Mouse (Mus musculus) layer of hippocampus, postnatal 36 days (tissue): ENCODE results near the gene Uvrag. TPM values are rescaled to one million over a fixed set of nuclear protein-coding genes. Genes with fewer than 3 reads are reported as not detected.

Source experiments
- DNase-seq, 2 experiments: peaks; one replicate each; pipeline ENCODE4 v3.0.0; 2022
- total RNA-seq, 2 experiments: library from RNA; stranded (reverse); gene quantifications; 2 replicates each; pipeline ENCODE4 v1.2.3; 2021

Gene Uvrag
- total RNA-seq, 2 experiments from 2014 or later = 49.0 to 50.7 TPM

- no peak for DNase-seq
Observed at GRCm38 (mm10) chr7:98876119-98876518, 264.8 kb downstream of the Uvrag start.

- no peak for DNase-seq
Observed at GRCm38 (mm10) chr7:98875390-98875990, 265.5 kb downstream of the Uvrag start.

DNA sequence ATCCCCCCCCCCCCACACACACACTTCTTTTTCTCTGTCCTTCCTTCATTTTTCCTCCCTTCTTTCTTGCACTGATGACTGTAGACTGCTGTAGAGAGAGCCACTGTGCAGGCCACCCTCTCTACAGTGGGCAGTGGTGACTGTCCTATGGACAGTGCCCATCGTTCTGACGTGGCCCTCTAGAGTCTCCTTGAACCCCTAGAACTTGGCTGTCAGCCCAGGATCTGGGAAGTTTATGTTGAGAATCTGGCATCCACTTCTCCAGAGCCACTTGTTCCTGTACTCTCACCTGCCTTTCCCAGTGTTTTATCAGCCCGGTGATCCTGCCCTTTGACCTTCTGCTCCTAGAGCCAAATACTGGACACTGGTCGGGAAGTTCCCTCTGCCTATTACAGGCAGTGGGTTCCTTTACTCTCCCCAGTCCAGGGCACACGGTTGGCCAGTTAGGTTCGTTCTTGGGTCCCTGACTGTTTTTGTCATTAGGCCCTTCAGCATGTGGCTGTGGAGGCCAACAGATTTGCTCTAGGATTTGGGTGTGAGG lies 266.5 kb downstream of the Uvrag start:
- DNase-seq = no peak

DNA sequence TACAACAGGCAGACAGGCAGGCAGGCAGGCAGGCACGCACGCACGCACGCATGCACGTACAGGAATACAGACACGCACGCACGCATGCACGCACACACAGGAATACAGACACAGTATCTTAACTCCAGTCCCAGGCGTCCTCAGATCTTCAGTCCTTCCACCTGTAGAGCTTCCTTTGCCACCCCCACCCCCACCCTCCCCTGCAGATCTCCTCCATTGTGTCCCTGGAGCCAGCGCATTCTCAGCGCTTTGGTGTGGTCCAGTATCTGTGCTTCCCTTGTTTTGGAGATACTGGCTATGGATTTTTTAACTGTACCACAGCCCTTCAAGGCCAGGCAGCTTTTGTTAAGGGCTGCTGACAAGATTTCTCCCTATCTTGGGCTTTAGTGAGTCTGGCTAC lies 267.6 kb downstream of the Uvrag start:
- DNase-seq = no peak

- no peak for DNase-seq
Observed at GRCm38 (mm10) chr7:98871882-98872281, 269.1 kb downstream of the Uvrag start.

DNA sequence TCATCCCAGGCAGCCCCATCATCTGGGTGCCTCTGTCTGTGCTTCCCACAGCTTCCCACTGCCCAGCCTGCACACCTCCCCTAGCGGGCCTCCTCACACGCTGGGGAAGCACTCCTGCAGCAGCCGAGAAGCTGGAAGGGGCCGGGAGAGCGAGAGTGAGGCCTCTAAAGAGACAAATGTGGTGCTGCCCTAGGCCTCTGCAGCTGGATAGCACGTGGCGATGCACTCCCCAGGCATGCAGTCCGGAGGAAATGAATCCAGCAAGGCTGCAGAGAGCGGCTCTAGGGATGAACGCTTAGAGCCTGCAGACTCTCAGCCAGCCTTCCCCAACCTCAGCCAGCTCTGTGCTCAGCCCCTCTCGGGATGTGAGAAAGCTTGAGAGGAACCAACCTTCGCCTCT lies 270.1 kb downstream of the Uvrag start:
- no peak for DNase-seq

DNA sequence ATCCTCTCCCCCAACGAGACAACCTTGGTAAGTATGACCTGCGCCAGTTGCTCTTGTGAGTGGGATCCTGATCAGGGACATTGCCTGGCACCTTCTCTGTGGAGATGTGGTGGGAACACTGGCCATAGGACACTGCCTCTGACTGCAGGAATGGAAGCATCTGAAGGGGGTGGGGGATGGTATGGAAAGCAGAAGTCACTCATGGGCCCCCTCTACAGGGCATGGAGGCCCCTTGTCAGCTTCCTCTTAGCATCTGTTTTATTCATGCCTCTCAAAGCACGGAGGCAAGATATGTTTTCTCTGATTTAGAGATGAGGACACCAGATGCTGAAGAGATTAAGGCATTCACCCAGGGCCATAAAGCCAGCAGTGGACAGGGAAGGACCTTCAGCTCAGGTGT lies 271.9 kb downstream of the Uvrag start:
- DNase-seq = no peak

DNA sequence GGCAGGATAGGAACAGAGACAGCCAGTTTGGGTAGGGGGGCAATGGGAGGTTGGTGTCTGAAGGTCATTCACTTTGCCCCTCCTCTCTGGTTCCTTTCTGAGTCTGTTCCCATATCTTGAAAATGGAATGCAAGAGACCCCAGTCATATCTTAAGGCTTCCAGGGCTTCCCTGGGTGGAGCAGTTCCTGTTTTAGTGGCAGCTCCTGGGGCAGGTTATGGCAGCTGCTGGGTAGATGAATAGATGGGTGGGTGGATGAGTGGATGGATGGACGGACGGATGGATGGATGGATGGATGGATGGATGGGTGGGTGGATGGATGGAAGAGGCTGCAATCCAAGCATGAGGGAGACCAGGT lies 273.2 kb downstream of the Uvrag start:
- no peak for DNase-seq

DNA sequence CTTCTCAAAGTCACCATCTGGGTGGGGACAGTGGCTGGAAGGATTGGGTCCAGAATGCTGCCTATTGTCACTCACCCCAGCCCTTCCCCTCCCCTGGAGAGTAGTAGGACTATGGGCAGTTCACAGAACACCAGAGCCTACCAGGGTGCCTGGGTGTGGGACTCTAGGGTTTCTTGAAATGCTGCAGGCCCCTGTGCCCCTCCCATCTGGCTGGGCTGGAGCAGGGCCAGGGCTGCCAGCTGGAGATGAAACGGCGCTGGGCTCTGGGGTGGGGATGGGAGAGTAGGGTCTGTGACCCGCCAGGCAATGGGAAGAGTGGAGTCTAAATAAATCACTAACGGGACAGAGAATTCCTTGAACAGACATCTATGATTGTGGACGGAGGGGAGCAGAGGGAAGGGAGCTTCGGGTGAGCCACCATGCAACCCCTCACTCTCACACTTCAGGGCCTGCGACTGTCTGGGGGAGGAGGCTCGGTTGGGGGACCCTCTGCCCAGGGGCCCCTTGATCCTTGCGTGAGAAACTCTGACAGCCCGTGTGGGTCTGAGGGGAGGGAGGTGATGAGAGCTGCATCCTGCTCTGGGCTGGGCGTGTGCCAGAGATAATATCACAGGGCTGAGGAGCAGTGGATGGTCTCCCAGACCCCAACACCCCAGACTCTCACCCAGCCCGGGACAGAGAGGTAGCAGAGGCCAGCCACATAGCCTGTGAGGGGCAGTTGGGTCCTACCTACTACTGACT lies 273.7 kb downstream of the Uvrag start:
- no peak for DNase-seq

DNA sequence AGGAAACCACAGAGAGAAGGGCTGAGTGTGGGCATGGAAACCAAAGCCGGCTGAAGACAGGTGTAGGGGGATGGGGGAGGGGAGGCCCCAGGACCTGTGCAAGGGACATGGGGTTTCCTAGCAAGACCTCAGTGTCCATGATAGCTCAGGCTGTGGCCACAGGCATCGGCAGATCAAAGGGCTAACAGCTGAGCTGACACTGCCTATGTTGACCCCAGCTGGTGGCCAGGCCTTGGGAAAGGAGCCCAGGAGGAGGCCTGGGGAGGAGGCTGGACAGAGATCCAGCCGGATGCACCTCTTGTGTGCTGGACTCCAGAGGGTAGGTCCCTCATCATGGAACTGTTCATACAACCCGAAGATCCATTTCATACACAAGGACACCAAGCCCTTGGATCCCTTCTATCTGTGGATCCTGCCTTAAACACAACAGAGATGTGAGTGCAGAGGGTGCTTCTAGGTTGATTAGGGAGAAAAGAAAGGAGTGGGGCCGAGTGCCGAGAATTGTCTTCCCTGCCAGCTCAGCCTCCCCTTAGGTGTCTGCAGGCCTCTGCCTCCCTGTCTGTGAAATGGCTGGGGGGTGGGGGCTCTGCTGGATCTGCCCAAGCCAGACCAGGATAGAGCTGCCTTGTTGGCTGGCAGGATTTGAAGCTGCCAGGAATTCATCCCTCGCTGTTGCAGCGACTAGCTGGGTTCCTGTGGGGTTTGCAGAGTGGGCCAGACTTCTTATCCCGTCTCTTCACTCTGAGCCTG lies 276.8 kb downstream of the Uvrag start:
- DNase-seq = no peak

DNA sequence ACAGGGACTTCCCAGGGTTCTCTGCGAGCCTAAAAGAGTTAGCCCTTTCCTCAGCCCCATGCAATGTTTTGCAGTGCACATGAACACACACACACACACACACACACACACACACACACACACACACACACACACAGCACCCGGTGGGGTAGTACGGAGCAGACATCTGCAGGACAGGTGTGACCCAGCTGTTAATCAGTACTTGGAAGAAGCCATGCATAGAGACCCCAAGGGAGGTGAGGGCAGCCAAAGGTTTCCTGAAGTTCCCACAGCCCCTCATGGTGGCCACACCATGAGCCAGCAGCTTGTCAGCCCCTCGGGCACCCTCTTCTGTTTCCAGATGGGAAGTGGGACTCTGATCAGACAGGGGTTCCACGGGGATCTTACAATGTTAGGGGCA lies 277.9 kb downstream of the Uvrag start:
- no peak for DNase-seq

DNA sequence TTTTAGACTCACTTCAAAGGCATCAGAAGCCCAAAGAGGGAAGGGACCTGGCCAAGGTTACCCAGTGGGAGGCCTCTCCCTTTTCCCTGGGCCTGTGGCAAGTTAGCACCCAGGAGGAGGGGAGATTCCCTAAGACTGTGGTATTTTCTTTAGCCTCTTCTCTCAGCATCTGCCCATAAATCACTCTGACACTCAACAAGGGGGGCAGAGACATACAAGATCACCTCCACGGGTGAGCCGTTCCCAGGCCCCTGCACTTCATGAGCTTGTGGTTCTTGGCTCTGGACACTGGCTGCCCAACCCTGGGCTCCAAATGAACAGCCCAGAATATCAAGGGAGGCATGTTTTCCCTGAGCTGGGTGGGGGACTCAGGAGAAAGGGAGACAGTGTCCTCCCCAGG lies 279.9 kb downstream of the Uvrag start:
- DNase-seq = no peak

- no peak for DNase-seq
Observed at GRCm38 (mm10) chr7:98857094-98857493, 283.8 kb downstream of the Uvrag start.

DNA sequence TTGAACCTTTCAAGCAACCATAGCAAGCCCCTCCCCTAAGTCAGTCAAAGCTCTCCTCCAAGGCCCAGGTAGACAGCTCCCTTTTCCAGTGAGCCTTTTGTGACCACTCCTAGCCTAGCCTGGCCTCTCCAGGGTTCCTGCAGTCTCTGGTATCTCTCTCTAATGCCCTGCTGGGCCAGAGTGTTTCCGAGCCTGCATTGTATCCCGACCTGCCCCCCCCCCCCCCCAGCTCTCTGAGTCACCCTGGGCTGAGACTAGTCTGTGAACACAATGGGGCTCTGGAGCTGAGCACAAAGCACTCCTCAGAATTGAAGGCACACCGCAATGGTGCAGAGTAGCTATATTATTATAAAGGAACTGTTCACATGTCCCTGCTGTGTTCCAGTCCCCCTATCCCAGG lies 284.8 kb downstream of the Uvrag start:
- no peak for DNase-seq

DNA sequence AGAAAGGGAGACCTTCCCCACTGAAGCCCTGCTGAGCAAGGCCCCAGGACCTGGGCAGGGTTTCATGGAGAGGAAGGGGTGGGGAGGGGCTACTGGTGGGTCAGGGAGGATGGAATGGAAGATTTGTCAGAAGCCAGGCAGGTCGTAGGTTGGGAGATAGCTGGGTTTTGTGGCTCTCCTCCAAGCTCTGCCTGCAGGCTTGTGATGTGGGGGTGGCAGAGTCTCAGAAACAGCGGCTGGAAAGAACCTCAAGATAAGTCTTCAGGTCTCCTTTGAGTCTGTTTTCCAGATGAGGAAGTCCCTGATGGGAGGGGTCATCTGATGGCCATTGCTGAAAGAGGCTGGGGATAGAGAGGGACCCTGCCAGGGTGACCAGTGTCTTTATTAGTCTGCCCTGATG lies 285.6 kb downstream of the Uvrag start:
- no peak for DNase-seq

- no peak for DNase-seq
Observed at GRCm38 (mm10) chr7:98853806-98854205, 287.1 kb downstream of the Uvrag start.

- DNase-seq = no peak
Observed at GRCm38 (mm10) chr7:98852950-98853650, 287.8 kb downstream of the Uvrag start.

- no peak for DNase-seq
Observed at GRCm38 (mm10) chr7:98851220-98851619, 289.7 kb downstream of the Uvrag start.

DNA sequence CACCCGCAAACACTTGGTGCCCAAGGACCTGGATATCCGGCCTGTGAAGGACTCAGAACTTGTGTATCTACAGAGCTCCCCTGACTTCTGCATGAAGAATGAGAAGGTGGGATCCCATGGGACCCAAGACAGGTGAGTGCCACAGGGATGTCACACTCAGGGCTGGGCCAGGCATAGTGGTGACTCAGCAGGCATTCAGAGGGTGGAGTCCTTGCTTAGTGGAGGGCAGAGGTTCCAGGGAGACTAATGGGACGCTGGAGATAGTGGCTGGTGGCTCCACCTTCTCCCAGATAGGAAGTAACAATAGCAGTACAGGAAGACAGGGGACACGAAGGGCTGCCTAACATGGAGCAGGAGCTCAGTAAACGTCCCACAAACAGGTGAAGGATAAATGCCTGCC lies 290.6 kb downstream of the Uvrag start:
- DNase-seq = no peak

GRCm38 (mm10) chr7:98848899-98849640 lies 291.9 kb downstream of the Uvrag start:
- DNase-seq = no peak

- no peak for DNase-seq
Observed at GRCm38 (mm10) chr7:98843649-98844048, 297.3 kb downstream of the Uvrag start.

DNA sequence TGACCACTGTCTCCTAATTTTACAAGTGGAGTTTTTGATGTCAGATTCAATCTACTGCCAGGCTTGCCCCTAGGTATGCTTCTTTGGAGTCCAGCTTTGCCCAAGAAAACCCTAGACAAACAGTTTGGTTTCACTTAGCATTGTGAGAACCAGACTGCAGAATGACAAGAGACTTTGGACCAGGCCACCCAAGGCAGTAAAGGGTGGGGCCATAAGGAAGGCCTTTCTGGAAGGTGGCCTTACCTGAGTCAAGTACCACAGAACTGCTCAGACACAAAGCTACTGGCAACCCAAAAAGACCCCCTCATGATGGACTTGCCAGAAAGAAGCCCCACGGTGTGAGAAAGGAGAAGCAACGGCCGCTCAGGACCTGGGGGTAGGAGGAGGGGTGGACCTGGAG lies 297.9 kb downstream of the Uvrag start:
- no peak for DNase-seq
